9 mouse cellular contexts compared by ENCODE assay signal in the genomic region with DNA sequence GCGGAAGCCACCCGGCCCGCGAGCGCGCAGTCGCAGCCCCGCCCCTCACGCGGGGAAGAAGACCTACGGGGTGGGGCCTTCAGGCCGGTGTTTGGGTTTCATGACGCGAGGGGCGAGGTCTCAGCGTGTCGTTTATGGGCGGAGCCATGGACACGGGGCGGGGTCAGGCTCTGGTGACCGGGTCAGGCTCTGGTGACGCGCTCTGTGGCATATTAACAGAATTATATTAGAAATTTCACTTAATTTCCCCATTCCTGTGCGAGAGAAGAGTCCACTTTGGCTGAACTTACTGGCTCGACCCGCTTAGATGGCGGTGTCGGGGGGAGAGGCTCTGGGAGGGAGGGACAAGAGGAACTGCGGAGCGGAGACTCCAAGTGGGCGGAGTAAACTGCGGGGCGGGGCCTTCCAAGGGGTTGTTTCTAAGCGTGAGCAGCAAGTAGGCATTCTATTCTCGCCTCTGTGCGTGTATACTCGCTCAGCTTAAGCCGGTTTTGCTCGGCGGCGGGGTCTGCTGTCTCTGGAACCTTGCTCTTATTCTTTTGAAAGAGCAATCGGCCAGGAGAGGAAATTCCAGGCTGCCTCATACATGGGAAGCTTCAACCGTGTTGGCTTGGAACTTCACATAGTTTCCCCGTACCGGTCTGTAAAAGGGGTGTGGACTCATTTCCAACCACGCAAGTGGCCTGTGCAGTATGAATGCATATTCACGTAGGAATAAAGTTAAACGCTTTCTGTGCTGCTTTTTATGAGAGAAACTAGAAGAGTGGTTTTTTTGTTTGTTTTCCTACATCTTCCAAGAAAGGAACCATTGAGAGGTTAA. TPM values are rescaled to one million over a fixed set of nuclear protein-coding genes. Genes with fewer than 3 reads are reported as not detected.
DNase-seq lines count a peak whose midpoint lies in the region; ATAC-seq and TF ChIP-seq lines count a peak whose summit lies in the region.
"Not testable (repeated sequence)": the region's sequence is repeated elsewhere in the genome, so short reads cannot be mapped to it uniquely, and the experiment has no call there.
"Had no signal": no experiment of that assay in that cellular context is flagged by ENCODE, and none has a peak within 500 bp of the region (broad histone marks: within the 10 kb centered on the region; RNA-seq: fewer than 3 reads in every experiment).

No protein-coding gene starts in this region.

- H3K27me3 ChIP-seq in forebrain, postnatal 0 days (ENCODE audit: insufficient read depth, low read length); kidney, embryonic 16.5 days (ENCODE audit: insufficient read depth, low read length); liver, embryonic 12.5 days (replicated peaks); midbrain, postnatal 0 days (ENCODE audit: insufficient read depth, low read length); stomach, embryonic 16.5 days (ENCODE audit: control insufficient read depth, insufficient read depth, low read length): not testable (repeated sequence)

- H3K27ac ChIP-seq in ES-E14 (ENCODE audit: insufficient read depth, low read depth, low read length, poor library complexity, severe bottlenecking); forebrain, postnatal 0 days (ENCODE audit: low read depth, low read length); liver, embryonic 12.5 days; midbrain, postnatal 0 days (ENCODE audit: low read depth, low read length); stomach, embryonic 16.5 days (ENCODE audit: low read length): not testable (repeated sequence)
- H3K27ac ChIP-seq in kidney, embryonic 16.5 days (ENCODE audit: low read length) = peak overlapping the region; percentile 53; the same call in 1 of the 2 replicates

- in situ Hi-C loops in ES-E14 (cut with MboI; ENCODE audit: low sequenced_read_pairs in 2 of 2, unreplicated experiment in 2 of 2) = loop anchor here in 1 of 2 experiments (25.0 kb wide), 1 partner anchor 976 kb away; the partner anchor contains the start of genes Rsph3a and Tagap

- TF ChIP-seq CTCF in forebrain, postnatal 0 days (IDR thresholded peaks at IDR 0.05; ENCODE audit: low read depth); midbrain, postnatal 0 days (IDR thresholded peaks at IDR 0.05): not testable (repeated sequence)

- peak overlapping the region; percentile 39 to 65; a peak in 3 of 4 replicates for H3K4me3 ChIP-seq in ES-E14 (ENCODE audit: insufficient read depth in 1 of 2, low read depth in 1 of 2, low read length in 2 of 2, poor library complexity in 1 of 2, severe bottlenecking in 1 of 2)
- H3K4me3 ChIP-seq in forebrain, postnatal 0 days (ENCODE audit: low read depth, low read length) = peak overlapping the region; percentile 40; the same call in 1 of the 2 replicates
- peak overlapping the region; percentile 38 for H3K4me3 ChIP-seq in kidney, embryonic 16.5 days (ENCODE audit: low read length)
- peak overlapping the region; percentile 65 for H3K4me3 ChIP-seq in liver, embryonic 12.5 days
- H3K4me3 ChIP-seq in midbrain, postnatal 0 days (ENCODE audit: low read depth, low read length) = peak overlapping the region; percentile 38
- peak overlapping the region; percentile 35 for H3K4me3 ChIP-seq in stomach, embryonic 16.5 days (replicated peaks; ENCODE audit: low read length)

- not testable (repeated sequence) for DNase-seq in ES-E14 (ENCODE audit: low read depth, low spot score); midbrain, postnatal 0 days (ENCODE audit: low spot score)
- peak; percentile 52 for DNase-seq in forebrain, postnatal 0 days
- DNase-seq in heart, postnatal 36 days = peak; percentile 20 to 78

- not testable (repeated sequence) for H3K36me3 ChIP-seq in ES-E14 (ENCODE audit: control insufficient read depth, insufficient read depth, low read length, poor library complexity, severe bottlenecking); forebrain, postnatal 0 days (ENCODE audit: insufficient read depth); kidney, embryonic 16.5 days (ENCODE audit: insufficient read depth, low read length); liver, embryonic 12.5 days; midbrain, postnatal 0 days (ENCODE audit: insufficient read depth, low read length); stomach, embryonic 16.5 days (ENCODE audit: control insufficient read depth, insufficient read depth, low read length)

- WGBS in forebrain, postnatal 0 days = under 1% methylated on average over 14 of the region's 48 CpGs
- WGBS in kidney, embryonic 16.5 days = 1% methylated on average over 16 of the region's 48 CpGs
- under 1% methylated on average over 20 of the region's 48 CpGs for WGBS in liver, embryonic 12.5 days (ENCODE audit: insufficient replicate concordance)
- under 1% methylated on average over 12 of the region's 48 CpGs for WGBS in midbrain, postnatal 0 days
- under 1% methylated on average over 16 of the region's 48 CpGs for WGBS in stomach, embryonic 16.5 days

- H3K4me1 ChIP-seq in ES-E14 (ENCODE audit: control insufficient read depth in 2 of 2, insufficient read depth in 2 of 2, low read length in 2 of 2, poor library complexity in 1 of 2); forebrain, postnatal 0 days (ENCODE audit: insufficient read depth); kidney, embryonic 16.5 days (ENCODE audit: insufficient read depth, low read length); liver, embryonic 12.5 days; midbrain, postnatal 0 days (ENCODE audit: insufficient read depth, low read length); stomach, embryonic 16.5 days (ENCODE audit: control insufficient read depth, insufficient read depth, low read length): not testable (repeated sequence)

- H3K9me3 ChIP-seq in ES-E14 (ENCODE audit: control insufficient read depth, insufficient read depth, low read depth, low read length); forebrain, postnatal 0 days (ENCODE audit: low read length); kidney, embryonic 16.5 days (ENCODE audit: low read length); liver, embryonic 12.5 days (replicated peaks); midbrain, postnatal 0 days (ENCODE audit: low read length); stomach, embryonic 16.5 days (replicated peaks; ENCODE audit: control insufficient read depth, low read length): not testable (repeated sequence)

- peak; percentile 86 for ATAC-seq in common myeloid progenitor, adult 5-6 weeks (replicated peaks; ENCODE audit: low read depth, poor library complexity, severe bottlenecking)
- ATAC-seq in forebrain, postnatal 0 days = peak; percentile 97
- ATAC-seq in kidney, embryonic 16.5 days (ENCODE audit: low FRiP score, low TSS enrichment) = peak; percentile 94
- ATAC-seq in liver, embryonic 12.5 days = peak; percentile 97
- peak; percentile 98 for ATAC-seq in midbrain, postnatal 0 days (ENCODE audit: low FRiP score)
- peak; percentile 98 for ATAC-seq in stomach, embryonic 16.5 days (ENCODE audit: insufficient read depth, low FRiP score)

- H3K4me2 ChIP-seq in forebrain, postnatal 0 days (ENCODE audit: low read depth) = peak overlapping the region; percentile 35
- peak overlapping the region; percentile 48 for H3K4me2 ChIP-seq in kidney, embryonic 16.5 days (replicated peaks; ENCODE audit: low read depth, low read length)
- H3K4me2 ChIP-seq in liver, embryonic 12.5 days = peak overlapping the region; percentile 57
- H3K4me2 ChIP-seq in midbrain, postnatal 0 days (ENCODE audit: low read depth, low read length, poor library complexity, severe bottlenecking) = peak overlapping the region; percentile 32; the same call in 1 of the 2 replicates
- H3K4me2 ChIP-seq in stomach, embryonic 16.5 days (ENCODE audit: low read depth, low read length) = peak overlapping the region; percentile 35; the same call in 1 of the 2 replicates

- H3K9ac ChIP-seq in ES-E14 (ENCODE audit: insufficient read depth, low read depth, low read length, poor library complexity, severe bottlenecking); forebrain, postnatal 0 days; kidney, embryonic 16.5 days (replicated peaks; ENCODE audit: low read length); liver, embryonic 12.5 days; midbrain, postnatal 0 days (replicated peaks; ENCODE audit: low read length, poor library complexity, severe bottlenecking); stomach, embryonic 16.5 days (ENCODE audit: low read length): not testable (repeated sequence)

- intact Hi-C loops in heart, postnatal 36 days (cut with DNase I) = not testable (repeated sequence)

RNA-seq across cellular contexts. Expression of gene Tagap1, which starts 0.4 kb away (rescaled TPM):
- total RNA-seq in ES-E14 (2012; rRNA removed) = 5.8 and 6.5 TPM in 2 replicates
- total RNA-seq in common myeloid progenitor, adult 5-6 weeks (2017) = 39.2 and 40.2 TPM in 2 replicates
- 42.7 and 42.9 TPM in 2 replicates for total RNA-seq in forebrain, postnatal 0 days (2014; rRNA removed)
- polyA plus RNA-seq in forebrain, postnatal 0 days (2015; fragmentation: Nextera tagmentation; extraction: Ambion mirVana) = 35.5 and 46.2 TPM in 2 replicates
- 1 to 10 TPM; 7.0 to 7.5 TPM for total RNA-seq in heart, postnatal 36 days (2021)
- 58.2 and 59.7 TPM in 2 replicates for polyA plus RNA-seq in kidney, embryonic 16.5 days (2015; fragmentation: Nextera tagmentation; extraction: Ambion mirVana)
- polyA plus RNA-seq in liver, embryonic 12.5 days (2016; fragmentation: Nextera tagmentation; extraction: Ambion mirVana) = 21.7 and 25.2 TPM in 2 replicates
- total RNA-seq in midbrain, postnatal 0 days (2014; rRNA removed) = 35.8 and 42.5 TPM in 2 replicates
- polyA plus RNA-seq in midbrain, postnatal 0 days (2015; fragmentation: Nextera tagmentation; extraction: Ambion mirVana) = 57.0 and 58.5 TPM in 2 replicates
- polyA plus RNA-seq in stomach, embryonic 16.5 days (2015; fragmentation: Nextera tagmentation; extraction: Ambion mirVana) = 35.8 and 37.6 TPM in 2 replicates

RNA-seq across cellular contexts. Expression of gene Rnaset2b, which starts 9.0 kb away (rescaled TPM):
- 48.5 and 49.0 TPM in 2 replicates for total RNA-seq in ES-E14 (2012; rRNA removed)
- total RNA-seq in common myeloid progenitor, adult 5-6 weeks (2017) = 429 and 483 TPM in 2 replicates
- total RNA-seq in forebrain, postnatal 0 days (2014; rRNA removed) = 25.3 and 46.0 TPM in 2 replicates
- 102 and 107 TPM in 2 replicates for polyA plus RNA-seq in forebrain, postnatal 0 days (2015; fragmentation: Nextera tagmentation; extraction: Ambion mirVana)
- total RNA-seq in heart, postnatal 36 days (2021) = 100 to 1,000 TPM; 172 to 181 TPM
- 319 and 386 TPM in 2 replicates for polyA plus RNA-seq in kidney, embryonic 16.5 days (2015; fragmentation: Nextera tagmentation; extraction: Ambion mirVana)
- 107 TPM in 2 replicates for polyA plus RNA-seq in liver, embryonic 12.5 days (2016; fragmentation: Nextera tagmentation; extraction: Ambion mirVana)
- total RNA-seq in midbrain, postnatal 0 days (2014; rRNA removed) = 12.6 and 21.9 TPM in 2 replicates
- polyA plus RNA-seq in midbrain, postnatal 0 days (2015; fragmentation: Nextera tagmentation; extraction: Ambion mirVana) = 79.6 and 83.9 TPM in 2 replicates
- polyA plus RNA-seq in stomach, embryonic 16.5 days (2015; fragmentation: Nextera tagmentation; extraction: Ambion mirVana) = 245 and 270 TPM in 2 replicates

RNA-seq across cellular contexts. Expression of gene Rsph3b, which starts 12.9 kb away (rescaled TPM):
- total RNA-seq in ES-E14 (2012; rRNA removed) = 4.0 and 5.4 TPM in 2 replicates
- 43.6 and 46.6 TPM in 2 replicates for total RNA-seq in common myeloid progenitor, adult 5-6 weeks (2017)
- 34.3 and 41.5 TPM in 2 replicates for total RNA-seq in forebrain, postnatal 0 days (2014; rRNA removed)
- 50.0 and 60.2 TPM in 2 replicates for polyA plus RNA-seq in forebrain, postnatal 0 days (2015; fragmentation: Nextera tagmentation; extraction: Ambion mirVana)
- total RNA-seq in heart, postnatal 36 days (2021) = 10 to 100 TPM; 58.5 to 59.3 TPM
- 60.4 and 60.6 TPM in 2 replicates for polyA plus RNA-seq in kidney, embryonic 16.5 days (2015; fragmentation: Nextera tagmentation; extraction: Ambion mirVana)
- polyA plus RNA-seq in liver, embryonic 12.5 days (2016; fragmentation: Nextera tagmentation; extraction: Ambion mirVana) = 16.2 and 18.0 TPM in 2 replicates
- total RNA-seq in midbrain, postnatal 0 days (2014; rRNA removed) = 28.3 and 28.9 TPM in 2 replicates
- 59.7 and 64.4 TPM in 2 replicates for polyA plus RNA-seq in midbrain, postnatal 0 days (2015; fragmentation: Nextera tagmentation; extraction: Ambion mirVana)
- polyA plus RNA-seq in stomach, embryonic 16.5 days (2015; fragmentation: Nextera tagmentation; extraction: Ambion mirVana) = 43.5 and 51.8 TPM in 2 replicates

RNA-seq across cellular contexts. Expression of gene Gm49721, which starts 17.3 kb away (rescaled TPM):
- total RNA-seq in ES-E14 (2012; rRNA removed) = 0.26 and 0.27 TPM in 2 replicates
- total RNA-seq in common myeloid progenitor, adult 5-6 weeks (2017) = not detected in 2 replicates
- total RNA-seq in forebrain, postnatal 0 days (2014; rRNA removed) = 0.19 and 2.7 TPM in 2 replicates
- polyA plus RNA-seq in forebrain, postnatal 0 days (2015; fragmentation: Nextera tagmentation; extraction: Ambion mirVana) = 0.13 and 0.44 TPM in 2 replicates
- not detected for total RNA-seq in heart, postnatal 36 days (2021)
- 0.33 and 0.75 TPM in 2 replicates for polyA plus RNA-seq in kidney, embryonic 16.5 days (2015; fragmentation: Nextera tagmentation; extraction: Ambion mirVana)
- polyA plus RNA-seq in liver, embryonic 12.5 days (2016; fragmentation: Nextera tagmentation; extraction: Ambion mirVana) = 0.11 TPM in 1 of 2 replicates, not detected in the other
- total RNA-seq in midbrain, postnatal 0 days (2014; rRNA removed) = 0.42 and 4.6 TPM in 2 replicates
- polyA plus RNA-seq in midbrain, postnatal 0 days (2015; fragmentation: Nextera tagmentation; extraction: Ambion mirVana) = 0.22 and 0.53 TPM in 2 replicates
- polyA plus RNA-seq in stomach, embryonic 16.5 days (2015; fragmentation: Nextera tagmentation; extraction: Ambion mirVana) = 0.37 TPM in 1 of 2 replicates, not detected in the other
- total RNA-seq: adrenal gland, postnatal 14 days had no signal
